Mouse (Mus musculus): ENCODE data around the gene Prickle2. TPM values are rescaled to one million over a fixed set of nuclear protein-coding genes. Genes with fewer than 3 reads are reported as not detected.

Gene Prickle2
- polyA plus RNA-seq, 1 experiment from 2014 or later: 7.2 TPM

- ATAC-seq: no peak
- H3K4me3 ChIP-seq (replicated peaks): no peak overlapping the region
- 0 out of 2 replicates have a peak, but pooled peaks cover 12% of the 10 kb centered on the region for H3K4me1 ChIP-seq (replicated peaks)
- H3K27ac ChIP-seq: peak overlapping the region; percentile 69
- no peaks in the 10 kb centered on the region for H3K27me3 ChIP-seq (replicated peaks)
- no peaks in the 10 kb centered on the region for H3K9me3 ChIP-seq
- 62% methylated on average over 7 of the region's 7 CpGs for WGBS
- H3K9ac ChIP-seq: no peak overlapping the region
- H3K4me2 ChIP-seq (replicated peaks): no peak overlapping the region
- H3K36me3 ChIP-seq: no peaks in the 10 kb centered on the region; the same call in 1 of the 2 replicates
These were observed 290.6 kb downstream of the Prickle2 start for GRCm38 (mm10) chr6:92415405-92415755.

DNA sequence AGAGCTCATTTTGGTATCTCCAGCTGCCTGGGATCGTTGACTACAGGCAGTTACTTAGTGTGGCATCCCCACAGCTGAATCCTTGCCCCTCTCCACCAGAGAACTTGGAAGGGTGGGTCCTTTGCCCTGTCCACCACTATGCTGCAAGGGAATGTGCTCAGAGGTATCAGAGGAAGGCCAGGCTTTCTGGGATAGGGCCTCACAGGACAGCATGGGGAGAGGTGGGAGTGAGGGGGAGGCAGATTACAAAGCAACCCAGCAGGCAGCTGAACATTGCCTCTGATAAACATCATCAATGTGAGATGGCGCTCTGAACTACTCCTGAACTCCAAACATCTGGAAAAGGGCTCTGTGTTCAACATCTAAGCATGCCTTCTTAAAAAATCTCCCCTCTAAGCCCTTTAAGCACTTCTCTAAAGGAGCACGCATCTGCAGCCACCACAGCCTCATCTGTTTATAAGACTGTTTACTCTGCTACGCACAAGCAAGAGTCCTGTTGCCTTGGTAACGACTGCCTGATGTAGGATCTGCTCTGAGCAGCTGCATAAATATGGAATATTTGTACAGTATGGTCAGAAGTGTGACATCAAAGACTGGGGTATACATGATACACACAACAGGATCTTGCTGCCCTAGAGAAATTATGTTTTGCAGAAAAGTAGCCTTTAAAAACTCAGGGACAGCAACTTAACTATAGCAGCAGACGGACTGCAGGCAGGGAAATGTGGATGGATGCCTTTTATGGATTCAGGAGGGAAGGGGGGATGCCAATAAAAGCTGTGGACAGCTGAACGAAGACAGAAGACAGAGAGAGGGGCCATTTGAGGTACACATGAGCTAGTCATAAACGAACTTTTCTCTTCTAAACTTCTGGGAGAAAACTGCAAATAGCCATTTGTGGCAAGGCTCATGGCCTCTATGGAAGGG, 291.2 kb downstream of the Prickle2 start:
- 28% methylated on average over 8 of the region's 8 CpGs for WGBS
- H3K36me3 ChIP-seq: no peaks in the 10 kb centered on the region; the same call in 1 of the 2 replicates
- no peaks in the 10 kb centered on the region for H3K27me3 ChIP-seq (replicated peaks)
- H3K9me3 ChIP-seq: no peaks in the 10 kb centered on the region
- H3K9ac ChIP-seq: no peak overlapping the region
- H3K4me1 ChIP-seq (replicated peaks): 0 out of 2 replicates have a peak, but pooled peaks cover 12% of the 10 kb centered on the region
- ATAC-seq: peak; percentile 92
- no peak overlapping the region for H3K4me3 ChIP-seq (replicated peaks)
- peak overlapping the region; percentile 89 for H3K27ac ChIP-seq
- H3K4me2 ChIP-seq (replicated peaks): no peak overlapping the region

DNA sequence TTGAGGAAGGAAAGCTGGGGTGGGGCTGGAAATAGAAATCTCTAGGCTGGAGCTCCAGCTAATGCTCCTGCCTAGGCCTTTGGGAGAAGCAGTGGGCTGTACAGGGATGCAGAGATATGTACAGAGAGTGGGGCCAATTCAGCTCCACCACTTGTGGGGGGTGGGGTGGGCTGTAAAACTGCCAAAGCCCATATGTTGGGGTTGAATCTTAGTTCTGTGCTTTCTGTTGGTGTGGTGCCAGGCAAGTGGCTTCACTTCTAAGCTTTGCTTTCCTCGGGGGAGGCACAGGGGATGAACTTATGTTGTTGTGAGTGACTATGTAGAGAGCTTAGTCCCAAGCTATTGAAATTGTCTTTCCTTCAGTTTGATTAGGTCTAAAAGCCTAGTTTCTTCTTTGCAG, 292.0 kb downstream of the Prickle2 start:
- H3K27me3 ChIP-seq (replicated peaks): no peaks in the 10 kb centered on the region
- H3K9ac ChIP-seq: no peak overlapping the region
- 0 out of 2 replicates have a peak, but pooled peaks cover 12% of the 10 kb centered on the region for H3K4me1 ChIP-seq (replicated peaks)
- peak overlapping the region; percentile 89 for H3K27ac ChIP-seq
- ATAC-seq: no peak
- H3K36me3 ChIP-seq: no peaks in the 10 kb centered on the region; the same call in 1 of the 2 replicates
- 61% methylated on average over 1 of the region's 1 CpGs for WGBS
- no peaks in the 10 kb centered on the region for H3K9me3 ChIP-seq
- no peak overlapping the region for H3K4me3 ChIP-seq (replicated peaks)
- no peak overlapping the region for H3K4me2 ChIP-seq (replicated peaks)

GRCm38 (mm10) chr6:92409788-92410187, 296.2 kb downstream of the Prickle2 start:
- H3K27me3 ChIP-seq (replicated peaks): no peaks in the 10 kb centered on the region
- no peak overlapping the region for H3K27ac ChIP-seq
- no peak overlapping the region for H3K4me2 ChIP-seq (replicated peaks)
- H3K4me3 ChIP-seq (replicated peaks): no peak overlapping the region
- WGBS: 78% methylated on average over 3 of the region's 3 CpGs
- no peak overlapping the region for H3K9ac ChIP-seq
- ATAC-seq: no peak
- peaks cover 3% of the 10 kb centered on the region; the same call in 1 of the 2 replicates for H3K36me3 ChIP-seq
- H3K4me1 ChIP-seq (replicated peaks): 0 out of 2 replicates have a peak, but pooled peaks cover 8% of the 10 kb centered on the region
- no peaks in the 10 kb centered on the region for H3K9me3 ChIP-seq

GRCm38 (mm10) chr6:92407259-92407658, 298.7 kb downstream of the Prickle2 start:
- no peak for ATAC-seq
- no peaks in the 10 kb centered on the region for H3K9me3 ChIP-seq
- H3K36me3 ChIP-seq: peaks cover 3% of the 10 kb centered on the region; the same call in 1 of the 2 replicates
- no peaks in the 10 kb centered on the region for H3K4me1 ChIP-seq (replicated peaks)
- 83% methylated on average over 5 of the region's 5 CpGs for WGBS
- H3K9ac ChIP-seq: no peak overlapping the region
- H3K4me3 ChIP-seq (replicated peaks): no peak overlapping the region
- H3K27me3 ChIP-seq (replicated peaks): no peaks in the 10 kb centered on the region
- no peak overlapping the region for H3K4me2 ChIP-seq (replicated peaks)
- H3K27ac ChIP-seq: no peak overlapping the region

GRCm38 (mm10) chr6:92405571-92405970, 300.4 kb downstream of the Prickle2 start:
- Histone ChIP-seq H3K9me3 (no peaks in the 10 kb centered on the region), H3K27me3 (replicated peaks) (no peaks in the 10 kb centered on the region), H3K9ac (no peak overlapping the region), H3K4me1 (replicated peaks) (no peaks in the 10 kb centered on the region), H3K4me3 (replicated peaks) (no peak overlapping the region), H3K36me3 (peaks cover 3% of the 10 kb centered on the region; the same call in 1 of the 2 replicates), H3K4me2 (replicated peaks) (no peak overlapping the region), H3K27ac (no peak overlapping the region)
- ATAC-seq: no peak
- WGBS: 58% methylated on average over 8 of the region's 8 CpGs

GRCm38 (mm10) chr6:92397876-92398275, 308.1 kb downstream of the Prickle2 start:
- no peaks in the 10 kb centered on the region for H3K9me3 ChIP-seq
- H3K4me2 ChIP-seq (replicated peaks): no peak overlapping the region
- H3K36me3 ChIP-seq: no peaks in the 10 kb centered on the region
- WGBS: 93% methylated on average over 6 of the region's 6 CpGs
- H3K4me3 ChIP-seq (replicated peaks): no peak overlapping the region
- H3K27ac ChIP-seq: no peak overlapping the region
- H3K4me1 ChIP-seq (replicated peaks): 0 out of 2 replicates have a peak, but pooled peaks cover 2% of the 10 kb centered on the region
- H3K9ac ChIP-seq: no peak overlapping the region
- no peaks in the 10 kb centered on the region for H3K27me3 ChIP-seq (replicated peaks)
- ATAC-seq: no peak

DNA sequence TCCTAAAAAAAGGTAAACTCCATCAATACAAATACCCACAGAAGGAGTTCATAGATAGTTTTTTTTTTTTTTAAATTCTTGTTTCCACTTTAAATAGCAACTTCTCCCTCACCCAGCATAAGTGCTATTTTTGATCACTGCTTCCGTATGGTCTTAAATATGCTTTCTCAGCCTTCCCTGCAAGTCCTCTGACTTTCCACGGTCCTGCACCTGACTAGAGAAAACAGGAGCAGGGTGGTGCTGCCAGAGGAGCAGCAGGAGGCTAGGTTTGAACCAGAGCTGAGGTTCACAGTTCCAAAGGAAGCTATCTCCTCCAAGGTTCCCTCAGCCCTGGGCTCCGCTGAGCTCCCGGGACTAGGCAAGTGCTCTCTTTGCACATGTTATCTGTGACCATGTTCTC, 310.4 kb downstream of the Prickle2 start:
- ATAC-seq: no peak
- no peak overlapping the region for H3K4me3 ChIP-seq (replicated peaks)
- no peaks in the 10 kb centered on the region for H3K9me3 ChIP-seq
- H3K9ac ChIP-seq: no peak overlapping the region
- no peak overlapping the region for H3K27ac ChIP-seq
- no peaks in the 10 kb centered on the region for H3K27me3 ChIP-seq (replicated peaks)
- WGBS: 58% methylated on average over 4 of the region's 4 CpGs
- H3K4me1 ChIP-seq (replicated peaks): 0 out of 2 replicates have a peak, but pooled peaks cover 2% of the 10 kb centered on the region
- no peaks in the 10 kb centered on the region for H3K36me3 ChIP-seq
- H3K4me2 ChIP-seq (replicated peaks): no peak overlapping the region

- Histone ChIP-seq H3K27me3 (replicated peaks) (no peaks in the 10 kb centered on the region), H3K9ac (no peak overlapping the region), H3K9me3 (no peaks in the 10 kb centered on the region), H3K36me3 (no peaks in the 10 kb centered on the region), H3K27ac (no peak overlapping the region), H3K4me2 (replicated peaks) (no peak overlapping the region), H3K4me1 (replicated peaks) (0 out of 2 replicates have a peak, but pooled peaks cover 2% of the 10 kb centered on the region), H3K4me3 (replicated peaks) (no peak overlapping the region)
- ATAC-seq: no peak
- WGBS: 59% methylated on average over 1 of the region's 1 CpGs
These were observed 310.8 kb downstream of the Prickle2 start for GRCm38 (mm10) chr6:92395143-92395542.

DNA sequence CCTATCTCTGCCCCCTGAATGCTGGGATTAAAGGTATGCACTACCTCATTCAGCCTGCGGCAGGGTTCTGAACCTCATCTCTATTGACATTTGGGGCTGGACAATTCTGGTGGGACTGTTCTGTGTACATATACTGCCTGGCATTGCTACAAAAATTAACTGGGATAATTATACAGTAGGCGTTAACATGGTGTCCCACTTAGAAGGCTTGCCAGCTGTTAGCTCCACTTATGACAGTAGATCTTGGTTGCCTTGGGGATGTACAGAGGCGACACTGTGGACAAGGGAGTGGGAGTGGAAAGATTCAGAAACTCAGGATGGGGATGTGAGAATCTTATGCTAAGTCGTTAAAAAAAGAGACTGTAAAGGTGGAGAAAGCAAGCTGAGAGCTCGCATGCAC, 311.3 kb downstream of the Prickle2 start:
- Histone ChIP-seq H3K4me2 (replicated peaks) (no peak overlapping the region), H3K4me1 (replicated peaks) (0 out of 2 replicates have a peak, but pooled peaks cover 2% of the 10 kb centered on the region), H3K27ac (no peak overlapping the region), H3K9me3 (no peaks in the 10 kb centered on the region), H3K27me3 (replicated peaks) (no peaks in the 10 kb centered on the region), H3K9ac (no peak overlapping the region), H3K4me3 (replicated peaks) (no peak overlapping the region), H3K36me3 (no peaks in the 10 kb centered on the region)
- no peak for ATAC-seq
- 67% methylated on average over 5 of the region's 5 CpGs for WGBS

- Histone ChIP-seq H3K9me3 (no peaks in the 10 kb centered on the region), H3K4me2 (replicated peaks) (no peak overlapping the region), H3K4me3 (replicated peaks) (no peak overlapping the region), H3K27ac (no peak overlapping the region), H3K4me1 (replicated peaks) (no peaks in the 10 kb centered on the region), H3K27me3 (replicated peaks) (no peaks in the 10 kb centered on the region), H3K9ac (no peak overlapping the region), H3K36me3 (no peaks in the 10 kb centered on the region)
- no peak for ATAC-seq
- 82% methylated on average over 4 of the region's 4 CpGs for WGBS
These were observed 315.6 kb downstream of the Prickle2 start for GRCm38 (mm10) chr6:92390321-92390720.

DNA sequence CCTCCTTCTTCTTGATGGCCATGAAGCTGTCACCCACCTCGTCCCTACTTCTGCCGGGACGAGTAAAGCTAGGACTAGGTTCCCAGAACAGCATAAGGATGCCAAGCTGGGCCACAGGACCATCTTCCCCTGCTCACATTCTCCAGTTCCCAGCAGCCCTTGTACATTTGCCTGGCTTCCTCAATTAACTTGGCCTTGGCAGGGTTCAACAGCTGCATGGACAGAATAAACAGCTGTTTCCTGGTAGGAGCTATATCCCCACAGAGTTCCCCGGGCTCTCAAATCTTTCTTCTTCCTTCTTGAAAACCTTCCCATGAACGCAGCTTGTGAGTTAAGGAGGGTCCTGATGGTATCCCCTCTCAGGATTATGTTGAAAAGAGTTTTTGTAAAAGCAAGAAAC, 317.3 kb downstream of the Prickle2 start:
- no peak for ATAC-seq
- WGBS: 62% methylated on average over 5 of the region's 5 CpGs
- Histone ChIP-seq H3K4me1 (replicated peaks) (no peaks in the 10 kb centered on the region), H3K27me3 (replicated peaks) (no peaks in the 10 kb centered on the region), H3K36me3 (no peaks in the 10 kb centered on the region), H3K4me2 (replicated peaks) (no peak overlapping the region), H3K9me3 (no peaks in the 10 kb centered on the region), H3K9ac (no peak overlapping the region), H3K27ac (no peak overlapping the region), H3K4me3 (replicated peaks) (no peak overlapping the region)

All from intestine, embryonic 15.5 days (tissue).